In the genomic region with DNA sequence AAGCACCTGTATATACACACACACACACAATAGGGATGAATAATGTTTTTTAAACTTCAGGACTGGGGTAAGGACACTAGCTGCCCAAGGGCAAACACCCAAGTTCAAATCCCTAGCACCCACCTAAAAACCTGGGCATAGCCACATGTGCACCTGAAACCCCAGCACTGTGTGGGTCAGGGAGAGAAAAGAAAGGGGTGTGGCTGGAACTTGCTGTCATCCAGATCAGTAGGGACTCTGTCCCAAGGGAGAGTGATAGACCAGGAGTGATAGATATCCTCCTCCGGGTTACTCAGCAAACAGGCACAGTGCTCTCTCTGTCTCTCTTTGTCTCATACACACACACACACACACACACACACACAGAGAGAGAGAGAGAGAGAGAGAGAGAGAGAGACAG, we compare ENCODE assay signal across 13 mouse cellular contexts. TPM values are rescaled to one million over a fixed set of nuclear protein-coding genes. Genes with fewer than 3 reads are reported as not detected.
A peak's percentile ranks its signal among the peaks of the same experiment; 100 is the strongest.
DNase-seq lines count a peak whose midpoint lies in the region; ATAC-seq and TF ChIP-seq lines count a peak whose summit lies in the region.
"Had no signal": no experiment of that assay in that cellular context is flagged by ENCODE, and none has a peak within 500 bp of the region (broad histone marks: within the 10 kb centered on the region; RNA-seq: fewer than 3 reads in every experiment).

No protein-coding gene starts in this region.

- H3K9ac ChIP-seq in liver, embryonic 15.5 days: no peak overlapping the region
- H3K9ac ChIP-seq in hindbrain, postnatal 0 days (replicated peaks; ENCODE audit: low read length): 0 out of 2 replicates have a peak overlapping the region, but pooled peaks have one; percentile 78

- H3K27me3 ChIP-seq in cerebellum, adult 2 months (ENCODE audit: control insufficient read depth, insufficient read depth, low read length): no peaks in the 10 kb centered on the region
- no peaks in the 10 kb centered on the region for H3K27me3 ChIP-seq in liver, embryonic 15.5 days
- H3K27me3 ChIP-seq in hindbrain, postnatal 0 days (ENCODE audit: insufficient read depth, low read length): no peaks in the 10 kb centered on the region

- DNase-seq in cerebellum, adult 2 months: peak in 1 of 2 experiments; percentile 42
- no peak for DNase-seq in cerebellum, postnatal 4 days (ENCODE audit: low spot score in 2 of 2)
- no peak for DNase-seq in liver
- DNase-seq in hindbrain, postnatal 0 days (ENCODE audit: low spot score): no peak
- DNase-seq in ovary, postnatal 10 days (ENCODE audit: low spot score): no peak
- DNase-seq: gastrocnemius, postnatal 14 days; right cerebral cortex, postnatal 4 days had no signal

- WGBS in cerebellum, adult 2 months: 7% methylated on average over 1 of the region's 1 CpGs
- WGBS in liver, embryonic 15.5 days (ENCODE audit: insufficient replicate concordance): 59% methylated on average over 1 of the region's 1 CpGs
- 55% methylated on average over 1 of the region's 1 CpGs for WGBS in hindbrain, postnatal 0 days
- WGBS in olfactory bulb, adult 2 months: 21% methylated on average over 1 of the region's 1 CpGs

- TF ChIP-seq POLR2A in cerebellum, adult 2 months (IDR thresholded peaks at IDR 0.05; ENCODE audit: borderline replicate concordance, insufficient read depth, low read length): no peak
- no peak for TF ChIP-seq POLR2A in olfactory bulb, adult 2 months (IDR thresholded peaks at IDR 0.05; ENCODE audit: insufficient read depth, low read depth, low read length)

- peaks cover 27% of the 10 kb centered on the region for H3K4me1 ChIP-seq in cerebellum, adult 2 months (ENCODE audit: control insufficient read depth, insufficient read depth, low read length)
- peaks cover 13% of the 10 kb centered on the region for H3K4me1 ChIP-seq in liver, embryonic 15.5 days (replicated peaks)
- H3K4me1 ChIP-seq in hindbrain, postnatal 0 days (ENCODE audit: insufficient read depth, low read length): 0 out of 2 replicates have a peak, but pooled peaks cover 2% of the 10 kb centered on the region
- H3K4me1 ChIP-seq in olfactory bulb, adult 2 months (ENCODE audit: control insufficient read depth, insufficient read depth, low read length): peaks cover 15% of the 10 kb centered on the region

- no peaks in the 10 kb centered on the region for H3K36me3 ChIP-seq in liver, embryonic 15.5 days (replicated peaks)
- no peaks in the 10 kb centered on the region for H3K36me3 ChIP-seq in hindbrain, postnatal 0 days (ENCODE audit: insufficient read depth, low read length)
- H3K36me3 ChIP-seq: G1E had no signal

- H3K4me2 ChIP-seq in liver, embryonic 15.5 days: peak overlapping the region; percentile 95; the same call in 1 of the 2 replicates
- H3K4me2 ChIP-seq in hindbrain, postnatal 0 days (ENCODE audit: low read depth, low read length): peak overlapping the region; percentile 69

- peak overlapping the region; percentile 84 for H3K27ac ChIP-seq in cerebellum, adult 2 months (ENCODE audit: insufficient read depth, low read length)
- no peak overlapping the region for H3K27ac ChIP-seq in liver, embryonic 15.5 days (replicated peaks)
- peak overlapping the region; percentile 100; the same call in 1 of the 2 replicates for H3K27ac ChIP-seq in hindbrain, postnatal 0 days
- H3K27ac ChIP-seq in olfactory bulb, adult 2 months (ENCODE audit: insufficient read depth, low read depth, low read length): peak overlapping the region; percentile 81
- H3K27ac ChIP-seq: kidney, postnatal 0 days had no signal

- peak overlapping the region; percentile 1 for H3K4me3 ChIP-seq in cerebellum, adult 2 months (replicated peaks; ENCODE audit: insufficient read depth, low read depth, low read length)
- H3K4me3 ChIP-seq in liver, embryonic 15.5 days (replicated peaks): no peak overlapping the region
- no peak overlapping the region for H3K4me3 ChIP-seq in hindbrain, postnatal 0 days (ENCODE audit: low read length)
- no peak overlapping the region for H3K4me3 ChIP-seq in olfactory bulb, adult 2 months (ENCODE audit: insufficient read depth, low read depth, low read length)

- ATAC-seq in liver, embryonic 15.5 days (ENCODE audit: insufficient read depth): no peak
- no peak for ATAC-seq in hindbrain, postnatal 0 days
- no peak for ATAC-seq in megakaryocyte, adult 5-6 weeks (ENCODE audit: poor library complexity, severe bottlenecking)
- ATAC-seq: lung, postnatal 0 days had no signal

- H3K9me3 ChIP-seq in liver, embryonic 15.5 days (replicated peaks): no peaks in the 10 kb centered on the region
- H3K9me3 ChIP-seq in hindbrain, postnatal 0 days (ENCODE audit: low read length): no peaks in the 10 kb centered on the region
- H3K9me3 ChIP-seq: G1E had no signal

- TF ChIP-seq CTCF in cerebellum, adult 2 months (IDR thresholded peaks at IDR 0.05; ENCODE audit: borderline replicate concordance, insufficient read depth, low read depth, low read length): no peak
- TF ChIP-seq CTCF in hindbrain, postnatal 0 days (IDR thresholded peaks at IDR 0.05; ENCODE audit: low read depth): no peak
- no peak for TF ChIP-seq CTCF in olfactory bulb, adult 2 months (IDR thresholded peaks at IDR 0.05; ENCODE audit: insufficient read depth, low read depth, low read length)

RNA-seq across cellular contexts. Expression of gene Hlcs, which starts 2.0 kb away (rescaled TPM):
- 17.5 and 19.3 TPM in 2 replicates for polyA plus RNA-seq in cerebellum, adult 2 months (2012; rRNA removed)
- polyA plus RNA-seq in liver, embryonic 15.5 days (2015; fragmentation: Nextera tagmentation; extraction: Ambion mirVana): 2.1 and 2.5 TPM in 2 replicates
- 8.1 and 9.4 TPM in 2 replicates for total RNA-seq in hindbrain, postnatal 0 days (2014; rRNA removed)
- 7.3 TPM in 2 replicates for polyA plus RNA-seq in hindbrain, postnatal 0 days (2015; fragmentation: Nextera tagmentation; extraction: Ambion mirVana)
- polyA plus RNA-seq in olfactory bulb, adult 2 months (2012; ENCODE audit: insufficient read depth, insufficient read length, low replicate concordance, missing spikeins): not detected in 2 replicates
- total RNA-seq in megakaryocyte, adult 5-6 weeks (2015): 22.8 and 25.3 TPM in 2 replicates
- 14.8 and 21.9 TPM in 2 replicates for total RNA-seq in megakaryocyte, adult 5-6 weeks (2017)

RNA-seq across cellular contexts. Expression of gene Ripply3, which starts 16.8 kb away (rescaled TPM):
- 0.46 TPM in 2 replicates for polyA plus RNA-seq in cerebellum, adult 2 months (2012; rRNA removed)
- polyA plus RNA-seq in liver, embryonic 15.5 days (2015; fragmentation: Nextera tagmentation; extraction: Ambion mirVana): 1.7 and 1.9 TPM in 2 replicates
- total RNA-seq in hindbrain, postnatal 0 days (2014; rRNA removed): 0.68 and 2.2 TPM in 2 replicates
- 0.91 and 1.0 TPM in 2 replicates for polyA plus RNA-seq in hindbrain, postnatal 0 days (2015; fragmentation: Nextera tagmentation; extraction: Ambion mirVana)
- polyA plus RNA-seq in olfactory bulb, adult 2 months (2012; ENCODE audit: insufficient read depth, insufficient read length, low replicate concordance, missing spikeins): not detected in 2 replicates
- total RNA-seq in megakaryocyte, adult 5-6 weeks (2015): 0.23 TPM in 1 of 2 replicates, not detected in the other
- not detected in 2 replicates for total RNA-seq in megakaryocyte, adult 5-6 weeks (2017)
- polyA plus RNA-seq: G1E had no signal

RNA-seq across cellular contexts. Expression of gene Ttc3, which starts 59.0 kb away (rescaled TPM):
- polyA plus RNA-seq in cerebellum, adult 2 months (2012; rRNA removed): 295 and 301 TPM in 2 replicates
- 21.2 and 21.8 TPM in 2 replicates for polyA plus RNA-seq in liver, embryonic 15.5 days (2015; fragmentation: Nextera tagmentation; extraction: Ambion mirVana)
- total RNA-seq in hindbrain, postnatal 0 days (2014; rRNA removed): 848 and 1,018 TPM in 2 replicates
- polyA plus RNA-seq in hindbrain, postnatal 0 days (2015; fragmentation: Nextera tagmentation; extraction: Ambion mirVana): 985 and 1,014 TPM in 2 replicates
- 233 and 684 TPM in 2 replicates for polyA plus RNA-seq in olfactory bulb, adult 2 months (2012; ENCODE audit: insufficient read depth, insufficient read length, low replicate concordance, missing spikeins)
- total RNA-seq in megakaryocyte, adult 5-6 weeks (2015): 12.0 and 19.7 TPM in 2 replicates
- 39.3 and 56.6 TPM in 2 replicates for total RNA-seq in megakaryocyte, adult 5-6 weeks (2017)

Comparison
In these comparisons a context has a peak if more than half of its experiments do, and no peak if none do; other contexts are left out.
1. RNA of gene Ttc3, which starts 59.0 kb away (polyA plus RNA-seq): 985 to 1,014 TPM in hindbrain, postnatal 0 days, 295 to 301 TPM in cerebellum, adult 2 months and 233 to 684 TPM in olfactory bulb, adult 2 months; 21.2 to 21.8 TPM in liver, embryonic 15.5 days; every median in the first group is over 10 times any median in the second.